Mouse (Mus musculus): ENCODE data around the gene A730071L15Rik.

DNA sequence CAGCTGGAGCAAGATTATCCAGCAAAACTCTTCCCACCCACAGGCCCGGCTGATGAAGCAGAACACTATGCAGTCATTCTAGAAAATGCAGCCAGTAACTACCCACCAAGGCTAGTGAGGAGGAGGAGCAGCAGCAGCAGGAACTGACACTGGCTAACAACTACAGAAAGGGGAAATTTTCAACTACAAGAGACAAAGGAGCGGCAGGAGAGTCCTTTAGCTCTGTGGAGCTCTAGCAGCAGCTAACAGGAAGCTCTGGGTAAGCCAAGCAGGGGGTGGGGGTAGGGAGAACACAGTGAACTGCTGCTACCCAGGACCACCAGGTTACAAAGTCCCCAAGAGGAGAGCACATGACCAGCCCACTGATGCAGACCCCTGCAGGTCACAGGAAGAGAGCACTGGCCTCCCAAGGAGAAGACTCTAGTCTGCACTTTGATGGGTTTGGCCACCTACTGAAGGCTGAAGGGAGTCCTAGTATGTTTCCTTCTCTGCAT is 21.1 kb upstream of the A730071L15Rik start:
- TF ChIP-seq GATA1 (IDR thresholded peaks at IDR 0.05; ENCODE audit: borderline replicate concordance, low read length) = no peak
- TF ChIP-seq FLI1 (IDR thresholded peaks at IDR 0.05; ENCODE audit: low read length) = no peak
